Comparison of ENCODE assay signal across 21 mouse cellular contexts in the genomic region with DNA sequence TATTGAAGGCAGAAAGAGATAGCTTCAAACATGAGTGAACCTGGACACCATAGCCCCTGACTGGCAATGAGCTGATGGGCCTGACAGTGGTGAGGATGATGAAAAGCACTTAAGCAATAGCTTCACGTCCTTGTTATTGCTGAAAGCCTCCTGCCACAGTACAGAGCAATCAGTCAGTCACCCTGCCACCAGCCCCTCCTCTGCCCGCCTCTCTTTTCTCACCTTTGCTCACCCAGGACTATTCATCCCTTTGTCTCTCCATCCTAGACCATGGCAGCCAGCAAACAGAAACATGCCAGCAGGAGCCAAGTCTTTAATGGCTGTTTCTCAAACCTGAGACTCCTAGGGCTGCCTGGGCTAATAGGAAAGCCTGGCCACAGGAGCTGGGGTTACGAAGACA.
A peak's percentile ranks its signal among the peaks of the same experiment; 100 is the strongest.
DNase-seq lines count a peak whose midpoint lies in the region; ATAC-seq and TF ChIP-seq lines count a peak whose summit lies in the region.
"Had no signal": no experiment of that assay in that cellular context is flagged by ENCODE, and none has a peak within 500 bp of the region (broad histone marks: within the 10 kb centered on the region; RNA-seq: fewer than 3 reads in every experiment).

No protein-coding gene starts in this region.

- no peak for TF ChIP-seq POLR2A in brain, embryonic 14.5 days (IDR thresholded peaks at IDR 0.05; ENCODE audit: borderline replicate concordance, extremely low read depth, insufficient read depth, insufficient read length, poor library complexity, severe bottlenecking)

- no peaks in the 10 kb centered on the region for H3K9me3 ChIP-seq in embryonic facial prominence, embryonic 12.5 days
- H3K9me3 ChIP-seq in embryonic facial prominence, embryonic 10.5 days: no peaks in the 10 kb centered on the region
- no peaks in the 10 kb centered on the region for H3K9me3 ChIP-seq in forebrain, embryonic 14.5 days (replicated peaks; ENCODE audit: control insufficient read depth, low read length)
- no peaks in the 10 kb centered on the region for H3K9me3 ChIP-seq in forebrain, embryonic 11.5 days (ENCODE audit: control insufficient read depth, low read length)
- no peaks in the 10 kb centered on the region for H3K9me3 ChIP-seq in forebrain, embryonic 16.5 days (ENCODE audit: control insufficient read depth, low read length)
- H3K9me3 ChIP-seq in hindbrain, embryonic 14.5 days (ENCODE audit: control insufficient read depth, low read length): no peaks in the 10 kb centered on the region
- H3K9me3 ChIP-seq: G1E; hindbrain, embryonic 12.5 days; intestine, embryonic 15.5 days had no signal

- no peak overlapping the region for H3K4me3 ChIP-seq in embryonic facial prominence, embryonic 12.5 days
- H3K4me3 ChIP-seq in embryonic facial prominence, embryonic 10.5 days: no peak overlapping the region
- no peak overlapping the region for H3K4me3 ChIP-seq in forebrain, embryonic 14.5 days (ENCODE audit: low read depth, low read length)
- H3K4me3 ChIP-seq in forebrain, embryonic 11.5 days (ENCODE audit: low read depth, low read length): no peak overlapping the region
- no peak overlapping the region for H3K4me3 ChIP-seq in forebrain, embryonic 16.5 days (replicated peaks; ENCODE audit: low read length)
- no peak overlapping the region for H3K4me3 ChIP-seq in hindbrain, embryonic 14.5 days (replicated peaks; ENCODE audit: low read length)
- H3K4me3 ChIP-seq: heart, adult 2 months; hindbrain, embryonic 12.5 days; intestine, embryonic 15.5 days had no signal

- TF ChIP-seq CTCF in brain, embryonic 14.5 days (IDR thresholded peaks at IDR 0.05; ENCODE audit: borderline replicate concordance, extremely low read depth, insufficient read depth, insufficient read length): no peak

- WGBS in embryonic facial prominence, embryonic 12.5 days: 53% methylated on average over 3 of the region's 3 CpGs
- 56% methylated on average over 3 of the region's 3 CpGs for WGBS in embryonic facial prominence, embryonic 10.5 days
- 28% methylated on average over 3 of the region's 3 CpGs for WGBS in forebrain, embryonic 14.5 days
- 51% methylated on average over 3 of the region's 3 CpGs for WGBS in forebrain, embryonic 11.5 days
- 24% methylated on average over 3 of the region's 3 CpGs for WGBS in forebrain, embryonic 16.5 days
- WGBS in hindbrain, embryonic 14.5 days: 26% methylated on average over 3 of the region's 3 CpGs

- H3K4me1 ChIP-seq in embryonic facial prominence, embryonic 12.5 days: 0 out of 2 replicates have a peak, but pooled peaks cover 10% of the 10 kb centered on the region
- peaks cover 26% of the 10 kb centered on the region for H3K4me1 ChIP-seq in embryonic facial prominence, embryonic 10.5 days
- peaks cover 3% of the 10 kb centered on the region; the same call in 1 of the 2 replicates for H3K4me1 ChIP-seq in forebrain, embryonic 14.5 days (ENCODE audit: control insufficient read depth, insufficient read depth, low read length)
- H3K4me1 ChIP-seq in forebrain, embryonic 11.5 days (replicated peaks; ENCODE audit: control insufficient read depth, insufficient read depth, low read length): no peaks in the 10 kb centered on the region
- H3K4me1 ChIP-seq in forebrain, embryonic 16.5 days (replicated peaks; ENCODE audit: control insufficient read depth, insufficient read depth, low read length): no peaks in the 10 kb centered on the region
- H3K4me1 ChIP-seq in hindbrain, embryonic 14.5 days (replicated peaks; ENCODE audit: control insufficient read depth, insufficient read depth, low read length): no peaks in the 10 kb centered on the region
- H3K4me1 ChIP-seq: hindbrain, embryonic 12.5 days; intestine, embryonic 15.5 days had no signal

- no peaks in the 10 kb centered on the region for H3K36me3 ChIP-seq in embryonic facial prominence, embryonic 12.5 days
- H3K36me3 ChIP-seq in embryonic facial prominence, embryonic 10.5 days (replicated peaks): no peaks in the 10 kb centered on the region
- no peaks in the 10 kb centered on the region for H3K36me3 ChIP-seq in forebrain, embryonic 14.5 days (ENCODE audit: control insufficient read depth, insufficient read depth, low read length)
- H3K36me3 ChIP-seq in forebrain, embryonic 11.5 days (ENCODE audit: control insufficient read depth, insufficient read depth, low read length): no peaks in the 10 kb centered on the region
- H3K36me3 ChIP-seq in forebrain, embryonic 16.5 days (ENCODE audit: control insufficient read depth, insufficient read depth): no peaks in the 10 kb centered on the region
- no peaks in the 10 kb centered on the region for H3K36me3 ChIP-seq in hindbrain, embryonic 14.5 days (replicated peaks; ENCODE audit: control insufficient read depth, insufficient read depth)
- H3K36me3 ChIP-seq: G1E; hindbrain, embryonic 12.5 days; intestine, embryonic 15.5 days had no signal

- H3K4me2 ChIP-seq in embryonic facial prominence, embryonic 12.5 days (replicated peaks): no peak overlapping the region
- no peak overlapping the region for H3K4me2 ChIP-seq in forebrain, embryonic 14.5 days (ENCODE audit: low read length)
- no peak overlapping the region for H3K4me2 ChIP-seq in forebrain, embryonic 11.5 days (ENCODE audit: low read depth, low read length, severe bottlenecking)
- H3K4me2 ChIP-seq in forebrain, embryonic 16.5 days (ENCODE audit: low read length): no peak overlapping the region
- H3K4me2 ChIP-seq in hindbrain, embryonic 14.5 days (replicated peaks): no peak overlapping the region
- H3K4me2 ChIP-seq: heart, embryonic 11.5 days; hindbrain, embryonic 12.5 days; intestine, embryonic 15.5 days had no signal

- no peaks in the 10 kb centered on the region for H3K27me3 ChIP-seq in embryonic facial prominence, embryonic 12.5 days
- peaks cover 3% of the 10 kb centered on the region; the same call in 1 of the 2 replicates for H3K27me3 ChIP-seq in embryonic facial prominence, embryonic 10.5 days (replicated peaks; ENCODE audit: low read depth, poor library complexity, severe bottlenecking)
- H3K27me3 ChIP-seq in forebrain, embryonic 14.5 days (replicated peaks; ENCODE audit: control insufficient read depth, insufficient read depth, low read length): no peaks in the 10 kb centered on the region
- H3K27me3 ChIP-seq in forebrain, embryonic 11.5 days (ENCODE audit: control insufficient read depth, insufficient read depth, low read length): no peaks in the 10 kb centered on the region
- H3K27me3 ChIP-seq in forebrain, embryonic 16.5 days (replicated peaks; ENCODE audit: control insufficient read depth, insufficient read depth, low read length): no peaks in the 10 kb centered on the region
- H3K27me3 ChIP-seq in hindbrain, embryonic 14.5 days (ENCODE audit: control insufficient read depth, insufficient read depth, low read length): no peaks in the 10 kb centered on the region
- H3K27me3 ChIP-seq: CH12.LX; hindbrain, embryonic 12.5 days; intestine, embryonic 15.5 days had no signal

- DNase-seq in embryonic facial prominence, embryonic 10.5 days (ENCODE audit: low spot score): no peak
- DNase-seq in forebrain, embryonic 14.5 days (ENCODE audit: low spot score): peak; percentile 47
- DNase-seq in forebrain, embryonic 11.5 days (ENCODE audit: low spot score): no peak
- DNase-seq in brain, embryonic 14.5 days (ENCODE audit: low read depth): peak; percentile 75
- no peak for DNase-seq in hindbrain, embryonic 14.5 days (ENCODE audit: low spot score)
- DNase-seq: adrenal gland, adult 8-10 months; adrenal gland, postnatal 25 days; B cell, adult 2 months; cerebellum, adult 9-11 months; gastrocnemius, postnatal 25 days; heart, adult 2 months; kidney, adult 11 months; kidney, adult 8-10 months had no signal

- 0 out of 2 replicates have a peak, but pooled peaks have one; percentile 10 for ATAC-seq in embryonic facial prominence, embryonic 12.5 days (ENCODE audit: insufficient number of reproducible peaks, insufficient read depth, low FRiP score, low TSS enrichment)
- peak; percentile 61 for ATAC-seq in forebrain, embryonic 14.5 days
- ATAC-seq in forebrain, embryonic 11.5 days (replicated peaks; ENCODE audit: low FRiP score): no peak
- ATAC-seq in forebrain, embryonic 16.5 days: peak; percentile 23; the same call in 1 of the 2 replicates
- no peak for ATAC-seq in hindbrain, embryonic 14.5 days (ENCODE audit: low FRiP score)
- ATAC-seq: intestine, embryonic 15.5 days; Patski had no signal

- H3K9ac ChIP-seq in embryonic facial prominence, embryonic 12.5 days: no peak overlapping the region
- no peak overlapping the region for H3K9ac ChIP-seq in forebrain, embryonic 14.5 days (ENCODE audit: low read length)
- H3K9ac ChIP-seq in forebrain, embryonic 11.5 days (ENCODE audit: low read length): no peak overlapping the region
- H3K9ac ChIP-seq in forebrain, embryonic 16.5 days (replicated peaks; ENCODE audit: low read depth, low read length): no peak overlapping the region
- no peak overlapping the region for H3K9ac ChIP-seq in hindbrain, embryonic 14.5 days
- H3K9ac ChIP-seq: hindbrain, embryonic 12.5 days; intestine, embryonic 15.5 days had no signal

- H3K27ac ChIP-seq in embryonic facial prominence, embryonic 12.5 days: no peak overlapping the region
- no peak overlapping the region for H3K27ac ChIP-seq in embryonic facial prominence, embryonic 10.5 days (replicated peaks)
- no peak overlapping the region for H3K27ac ChIP-seq in forebrain, embryonic 14.5 days (ENCODE audit: low read depth, low read length)
- H3K27ac ChIP-seq in forebrain, embryonic 11.5 days (ENCODE audit: low read depth, low read length): no peak overlapping the region
- H3K27ac ChIP-seq in forebrain, embryonic 16.5 days (ENCODE audit: low read length): no peak overlapping the region
- no peak overlapping the region for H3K27ac ChIP-seq in hindbrain, embryonic 14.5 days
- H3K27ac ChIP-seq: heart, adult 2 months; hindbrain, embryonic 12.5 days; intestine, embryonic 15.5 days had no signal

Comparison
In these comparisons a context has a peak if more than half of its experiments do, and no peak if none do; other contexts are left out.
1. ATAC-seq: peak in embryonic facial prominence, embryonic 12.5 days (single experiment), forebrain, embryonic 14.5 days (single experiment) and forebrain, embryonic 16.5 days (single experiment); none in forebrain, embryonic 11.5 days (single experiment) and hindbrain, embryonic 14.5 days (single experiment).
2. DNase-seq: peak in forebrain, embryonic 14.5 days (single experiment) and brain, embryonic 14.5 days (single experiment); none in embryonic facial prominence, embryonic 10.5 days (single experiment), forebrain, embryonic 11.5 days (single experiment) and hindbrain, embryonic 14.5 days (single experiment).